Mouse (Mus musculus) stomach, postnatal 0 days (tissue): ENCODE data around the gene Cfap46. TPM values are rescaled to one million over a fixed set of nuclear protein-coding genes. Genes with fewer than 3 reads are reported as not detected.

Source experiments
- ATAC-seq: fragments of 200-750 bp; cut with Nextera tagmentation; 2 replicates; pipeline ENCODE4 v1.8.0; 2017; ENCODE audit not compliant: low FRiP score, low TSS enrichment
- DNase-seq: peaks from one replicate; pipeline ENCODE4 v3.0.0-alpha.2; 2016; ENCODE audit warnings: low spot score
- H3K27ac ChIP-seq: fragments of 300-500 bp; sonication (generic); replicated peaks from 2 replicates; pipeline ENCODE4 v1.5.1; 2014; ENCODE audit warnings: mild to moderate bottlenecking, control low read depth
- H3K27me3 ChIP-seq: fragments of 300-500 bp; sonication (generic); 2 replicates; pipeline ENCODE4 v1.6.1; 2014; ENCODE audit warnings: low read length; ENCODE audit not compliant: control insufficient read depth, insufficient read depth
- H3K36me3 ChIP-seq: fragments of 300-500 bp; sonication (generic); 2 replicates; pipeline ENCODE4 v1.6.1; 2014; ENCODE audit warnings: low read length, mixed read lengths; ENCODE audit not compliant: control insufficient read depth, insufficient read depth
- H3K4me1 ChIP-seq: fragments of 300-500 bp; sonication (generic); replicated peaks from 2 replicates; pipeline ENCODE4 v1.6.1; 2014; ENCODE audit warnings: antibody characterized with exemption; ENCODE audit not compliant: control insufficient read depth, insufficient read depth
- H3K4me2 ChIP-seq: fragments of 300-500 bp; sonication (generic); replicated peaks from 2 replicates; pipeline ENCODE4 v1.6.1; 2014; ENCODE audit warnings: low read depth, mild to moderate bottlenecking, control low read depth, moderate library complexity
- H3K4me3 ChIP-seq: fragments of 300-500 bp; sonication (generic); 2 replicates; pipeline ENCODE4 v1.5.1; 2014; ENCODE audit warnings: low read depth, low read length, control low read depth
- H3K9ac ChIP-seq: fragments of 300-500 bp; sonication (generic); 2 replicates; pipeline ENCODE4 v1.6.1; 2014; ENCODE audit warnings: mild to moderate bottlenecking, low read length, control low read depth, mixed read lengths
- H3K9me3 ChIP-seq: fragments of 300-500 bp; sonication (generic); 2 replicates; pipeline ENCODE4 v1.6.1; 2016; ENCODE audit warnings: low read length; ENCODE audit not compliant: control insufficient read depth
- CTCF ChIP-seq: IDR thresholded peaks from 2 replicates; pipeline ENCODE4 v1.5.1; 2016; ENCODE audit warnings: antibody characterized with exemption, low read depth, mild to moderate bottlenecking, moderate library complexity
- EP300 ChIP-seq: optimal IDR thresholded peaks from 2 replicates; pipeline ENCODE3; 2016; ENCODE audit warnings: antibody characterized with exemption
- WGBS: fragments of 180-500 bp; shearing (Covaris S2); extraction: QIAGEN DNeasy Blood & Tissue Kit; methylation state at CpG from one replicate; pipeline ENCODE4 v1.1.7; 2014; 5-methylcytosine and 5-hydroxymethylcytosine counted together
- polyA plus RNA-seq: library from polyadenylated mRNA; unstranded; fragments of >200 nt; fragmentation: Nextera tagmentation; extraction: Ambion mirVana; gene quantifications from 2 replicates; pipeline ENCODE4 v1.2.1, GENCODE M21; 2015

Gene Cfap46
- polyA plus RNA-seq, 1 experiment from 2014 or later: 0.08 TPM

DNA sequence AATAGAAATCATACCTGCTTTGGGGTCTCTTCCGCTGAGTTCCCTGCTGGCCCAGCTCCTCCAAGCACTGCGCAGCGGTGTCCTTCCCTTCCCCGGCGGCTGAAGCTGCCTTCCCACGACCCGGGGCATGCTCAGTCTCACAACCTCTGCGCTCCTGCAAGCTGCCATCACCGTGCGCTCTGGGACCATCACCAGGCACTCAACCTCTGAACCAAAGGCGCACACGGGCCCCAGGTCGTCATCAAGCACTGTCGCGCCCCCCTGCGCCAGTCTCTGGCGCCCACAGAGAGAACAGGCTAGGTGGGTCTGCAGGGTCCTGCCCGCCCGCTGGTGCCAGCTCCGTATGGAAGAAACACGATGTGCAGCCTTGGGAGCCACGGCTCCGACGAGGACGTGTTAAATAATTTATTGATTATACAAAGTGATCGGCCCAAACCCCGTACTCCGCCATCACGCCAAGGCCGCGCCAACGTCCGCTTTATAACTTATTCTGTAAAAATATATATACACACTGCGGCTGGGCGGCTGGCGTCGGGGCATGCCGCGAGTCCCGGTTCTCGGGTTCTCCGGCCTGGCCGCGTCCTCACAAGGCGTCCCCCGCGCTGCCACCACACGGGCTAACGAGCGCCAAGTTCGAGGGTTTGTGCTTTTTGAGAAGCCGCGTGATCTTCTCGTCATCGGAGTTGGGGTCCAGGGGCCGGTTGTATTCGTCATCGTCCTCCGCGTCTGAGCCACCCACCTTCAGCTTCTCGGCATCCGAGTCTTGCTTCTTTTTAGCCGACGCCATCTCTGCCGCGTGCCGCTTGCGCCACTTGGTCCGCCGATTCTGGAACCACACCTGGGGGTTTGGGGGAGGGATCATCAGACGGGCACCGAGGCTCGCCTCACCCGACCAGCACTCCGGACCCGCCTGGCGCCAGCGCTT, 102.5 kb downstream of the Cfap46 start:
- Histone ChIP-seq H3K27me3 (peaks cover 29% of the 10 kb centered on the region; the same call in 1 of the 2 replicates), H3K9me3 (no peaks in the 10 kb centered on the region), H3K4me2 (peak overlapping the region; percentile 50), H3K9ac (peak overlapping the region; percentile 35; the same call in 1 of the 2 replicates), H3K27ac (no peak overlapping the region), H3K36me3 (peaks cover 7% of the 10 kb centered on the region), H3K4me3 (peak overlapping the region; percentile 39), H3K4me1 (0 out of 2 replicates have a peak, but pooled peaks cover 2% of the 10 kb centered on the region)
- no peak for DNase-seq
- no peak for ATAC-seq
- WGBS: 11% methylated on average over 78 of the region's 78 CpGs
- no peak for TF ChIP-seq CTCF
- TF ChIP-seq EP300: no peak

- DNase-seq (no peak), ATAC-seq (no peak)
- H3K27me3 ChIP-seq: peaks cover 23% of the 10 kb centered on the region; the same call in 1 of the 2 replicates
- H3K4me2 ChIP-seq: no peak overlapping the region
- no peak overlapping the region for H3K27ac ChIP-seq
- no peaks in the 10 kb centered on the region for H3K9me3 ChIP-seq
- H3K9ac ChIP-seq: no peak overlapping the region
- peaks cover 9% of the 10 kb centered on the region for H3K36me3 ChIP-seq
- H3K4me3 ChIP-seq: no peak overlapping the region
- TF ChIP-seq EP300 (no peak), CTCF (no peak)
- 76% methylated on average over 21 of the region's 21 CpGs for WGBS
- 0 out of 2 replicates have a peak, but pooled peaks cover 2% of the 10 kb centered on the region for H3K4me1 ChIP-seq
Measured at GRCm38 (mm10) chr7:139579261-139579905, 104.2 kb downstream of the Cfap46 start.

DNA sequence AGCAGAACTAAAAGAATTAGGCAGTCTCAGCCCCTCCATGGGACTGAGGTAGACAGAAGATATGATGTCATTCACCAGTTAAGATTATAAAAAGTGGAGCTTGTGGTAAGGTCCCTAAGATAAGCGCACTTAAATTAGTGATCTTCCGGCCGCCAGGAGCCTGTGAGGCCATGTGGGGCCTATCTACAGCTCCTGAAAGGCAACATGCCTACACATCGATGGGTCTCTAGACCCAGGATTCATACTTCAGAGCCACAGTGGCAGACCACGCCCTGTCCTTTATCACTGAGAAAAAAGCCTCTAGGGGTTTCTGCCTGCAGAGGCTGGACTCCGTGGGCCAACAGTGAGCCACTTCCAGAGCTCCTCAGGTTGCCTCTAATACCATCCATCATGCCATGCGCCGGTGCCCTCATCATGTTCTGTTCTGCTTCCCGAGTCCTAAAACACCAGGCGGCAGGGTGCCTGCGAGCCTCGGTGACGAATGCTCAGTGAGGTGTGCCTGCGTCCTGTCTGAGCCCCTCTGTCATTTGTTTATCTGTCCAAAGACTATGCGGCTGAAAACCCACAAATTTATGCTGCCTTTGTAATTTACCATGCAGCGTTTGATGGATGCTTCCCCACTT, 107.4 kb downstream of the Cfap46 start:
- ATAC-seq (no peak), DNase-seq (no peak)
- Histone ChIP-seq H3K9ac (no peak overlapping the region), H3K36me3 (peaks cover 11% of the 10 kb centered on the region), H3K27me3 (peaks cover 4% of the 10 kb centered on the region; the same call in 1 of the 2 replicates), H3K9me3 (no peaks in the 10 kb centered on the region), H3K4me2 (no peak overlapping the region), H3K4me1 (no peaks in the 10 kb centered on the region), H3K4me3 (no peak overlapping the region), H3K27ac (no peak overlapping the region)
- WGBS: 66% methylated on average over 16 of the region's 16 CpGs
- TF ChIP-seq CTCF: no peak
- TF ChIP-seq EP300: no peak

DNA sequence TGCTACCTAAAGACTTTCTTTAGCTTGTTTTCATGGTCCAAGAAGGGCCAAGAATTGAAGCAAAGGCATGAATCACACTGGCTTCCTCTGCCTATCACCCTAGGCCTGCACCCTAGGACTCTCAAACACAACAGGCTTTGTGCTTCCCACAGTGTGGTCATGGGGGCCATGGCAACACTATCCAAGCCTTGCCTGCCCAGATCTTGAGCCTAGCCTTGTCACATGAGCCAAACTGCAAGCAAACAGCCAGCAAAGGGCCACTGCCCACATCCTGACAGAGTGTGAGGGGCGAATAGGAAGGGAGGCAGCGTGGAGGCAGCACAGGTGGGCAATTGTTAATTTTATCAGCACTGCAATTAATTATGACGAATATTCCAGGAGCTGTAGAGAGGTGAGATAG, 111.0 kb downstream of the Cfap46 start:
- no peaks in the 10 kb centered on the region for H3K4me1 ChIP-seq
- ATAC-seq (peak; percentile 92), DNase-seq (peak; percentile 73)
- no peak overlapping the region for H3K9ac ChIP-seq
- no peaks in the 10 kb centered on the region for H3K27me3 ChIP-seq
- TF ChIP-seq EP300 (no peak), CTCF (no peak)
- no peak overlapping the region for H3K4me3 ChIP-seq
- 66% methylated on average over 3 of the region's 3 CpGs for WGBS
- H3K9me3 ChIP-seq: no peaks in the 10 kb centered on the region
- peaks cover 10% of the 10 kb centered on the region for H3K36me3 ChIP-seq
- no peak overlapping the region; the same call in 1 of the 2 replicates for H3K27ac ChIP-seq
- H3K4me2 ChIP-seq: no peak overlapping the region

- DNase-seq (no peak), ATAC-seq (no peak)
- no peak for TF ChIP-seq CTCF
- no peak for TF ChIP-seq EP300
- no peaks in the 10 kb centered on the region for H3K9me3 ChIP-seq
- no peaks in the 10 kb centered on the region; the same call in 1 of the 2 replicates for H3K27me3 ChIP-seq
- H3K27ac ChIP-seq: no peak overlapping the region
- 99% methylated on average over 5 of the region's 5 CpGs for WGBS
- no peaks in the 10 kb centered on the region for H3K4me1 ChIP-seq
- H3K4me2 ChIP-seq: no peak overlapping the region
- H3K36me3 ChIP-seq: peaks cover 15% of the 10 kb centered on the region
- H3K9ac ChIP-seq: no peak overlapping the region
- H3K4me3 ChIP-seq: no peak overlapping the region
Measured at GRCm38 (mm10) chr7:139570788-139571187, 112.8 kb downstream of the Cfap46 start.
